Comparison of ENCODE assay signal across 8 mouse cellular contexts in the genomic region with DNA sequence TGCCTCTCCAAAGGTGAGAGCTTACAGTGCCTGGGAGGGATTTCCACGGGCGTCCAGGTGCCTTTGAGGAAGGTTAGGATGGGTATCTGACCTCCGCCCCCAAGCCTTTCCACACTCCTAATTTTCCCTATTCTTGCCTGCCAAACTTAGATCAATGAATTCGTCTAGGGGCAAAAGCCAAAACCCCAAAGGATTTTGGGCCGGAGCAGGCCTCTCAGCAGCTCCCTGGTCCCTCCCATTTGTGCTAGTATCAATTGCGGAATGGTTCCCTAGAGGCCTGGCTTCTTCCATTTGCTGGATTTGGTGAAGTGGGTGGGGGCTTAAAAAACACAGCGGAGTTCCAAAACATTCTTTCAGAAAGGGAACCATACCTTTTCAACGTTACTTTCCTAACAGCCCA.
DNase-seq lines count a peak whose midpoint lies in the region; TF ChIP-seq lines count a peak whose summit lies in the region.

No protein-coding gene starts in this region.

- 16% methylated on average over 8 of the region's 8 CpGs for WGBS in cerebellum, adult 2 months
- 10% methylated on average over 8 of the region's 8 CpGs for WGBS in olfactory bulb, adult 2 months

- H3K4me3 ChIP-seq in cerebellum, adult 2 months (replicated peaks; ENCODE audit: insufficient read depth, low read depth, low read length): peak overlapping the region; percentile 47
- H3K4me3 ChIP-seq in olfactory bulb, adult 2 months (ENCODE audit: insufficient read depth, low read depth, low read length): peak overlapping the region; percentile 70

- no peaks in the 10 kb centered on the region for H3K27me3 ChIP-seq in cerebellum, adult 2 months (ENCODE audit: control insufficient read depth, insufficient read depth, low read length)

- no peak overlapping the region for H3K27ac ChIP-seq in cerebellum, adult 2 months (ENCODE audit: insufficient read depth, low read length)
- peak overlapping the region; percentile 57 for H3K27ac ChIP-seq in olfactory bulb, adult 2 months (ENCODE audit: insufficient read depth, low read depth, low read length)

- DNase-seq in cerebellum, adult 2 months: no peak
- DNase-seq in cerebellum, postnatal 14 days: no peak
- DNase-seq in right cerebral cortex, adult 2 months (ENCODE audit: low spot score in 2 of 2): peak; percentile 22 to 29
- no peak for DNase-seq in right cerebral cortex, adult 18-20 months
- peak; percentile 31 to 41 for DNase-seq in layer of hippocampus, postnatal 14 days (ENCODE audit: low spot score in 2 of 2)
- DNase-seq in adrenal gland, postnatal 14 days: no peak
- no peak for DNase-seq in kidney, adult 11 months

- no peak for TF ChIP-seq POLR2A in cerebellum, adult 2 months (IDR thresholded peaks at IDR 0.05; ENCODE audit: borderline replicate concordance, insufficient read depth, low read length)
- no peak; the same call in 1 of the 2 replicates for TF ChIP-seq POLR2A in olfactory bulb, adult 2 months (IDR thresholded peaks at IDR 0.05; ENCODE audit: insufficient read depth, low read depth, low read length)

- no peak for TF ChIP-seq CTCF in cerebellum, adult 2 months (IDR thresholded peaks at IDR 0.05; ENCODE audit: borderline replicate concordance, insufficient read depth, low read depth, low read length)
- TF ChIP-seq CTCF in olfactory bulb, adult 2 months (IDR thresholded peaks at IDR 0.05; ENCODE audit: insufficient read depth, low read depth, low read length): no peak

- H3K4me1 ChIP-seq in cerebellum, adult 2 months (ENCODE audit: control insufficient read depth, insufficient read depth, low read length): no peaks in the 10 kb centered on the region
- H3K4me1 ChIP-seq in olfactory bulb, adult 2 months (ENCODE audit: control insufficient read depth, insufficient read depth, low read length): no peaks in the 10 kb centered on the region

Comparison
In these comparisons a context has a peak if more than half of its experiments do, and no peak if none do; other contexts are left out.
1. DNase-seq: peak in right cerebral cortex, adult 2 months (2 of 2) and layer of hippocampus, postnatal 14 days (2 of 2); none in cerebellum, adult 2 months (0 of 2), cerebellum, postnatal 14 days (0 of 2), right cerebral cortex, adult 18-20 months (single experiment), adrenal gland, postnatal 14 days (single experiment) and kidney, adult 11 months (single experiment).